Mouse (Mus musculus) c-Kit-positive CD71-negative TER-119-negative erythroid progenitor cells, embryonic 14.5 days (primary cell): Measurements from ENCODE around the gene Kcnip2.

Experiments
- DNase-seq: peaks from one replicate; pipeline ENCODE4 v3.0.0-alpha.2; 2013; ENCODE audit warnings: low read depth

The Kcnip2 gene

GRCm38 (mm10) chr19:45815831-45816405 is at the start of gene Kcnip2:
Gene Kcnip2 (minus strand): TSS chr19:45816061.
- DNase-seq: no peak

- no peak for DNase-seq
Measured at GRCm38 (mm10) chr19:45855284-45855920, 39.5 kb upstream of the Kcnip2 start.

GRCm38 (mm10) chr19:45854521-45854920 is 38.7 kb upstream of the Kcnip2 start:
- no peak for DNase-seq

- no peak for DNase-seq
Measured at GRCm38 (mm10) chr19:45847733-45848093, 31.9 kb upstream of the Kcnip2 start.

- no peak for DNase-seq
Measured at GRCm38 (mm10) chr19:45847016-45847732, 31.3 kb upstream of the Kcnip2 start.

- DNase-seq: no peak
Measured at GRCm38 (mm10) chr19:45844209-45844608, 28.3 kb upstream of the Kcnip2 start.

GRCm38 (mm10) chr19:45843424-45843823 is 27.6 kb upstream of the Kcnip2 start:
- DNase-seq: peak; percentile 22

- DNase-seq: no peak
Measured at GRCm38 (mm10) chr19:45837050-45837994, 21.5 kb upstream of the Kcnip2 start.

GRCm38 (mm10) chr19:45835490-45835889 is 19.6 kb upstream of the Kcnip2 start:
- no peak for DNase-seq

GRCm38 (mm10) chr19:45833665-45834064 is 17.8 kb upstream of the Kcnip2 start:
- DNase-seq: no peak

GRCm38 (mm10) chr19:45830679-45831078 is 14.8 kb upstream of the Kcnip2 start:
- DNase-seq: no peak

- no peak for DNase-seq
Measured at GRCm38 (mm10) chr19:45827736-45828135, 11.9 kb upstream of the Kcnip2 start.

- no peak for DNase-seq
Measured at GRCm38 (mm10) chr19:45827125-45827524, 11.3 kb upstream of the Kcnip2 start.

- DNase-seq: no peak
Measured at GRCm38 (mm10) chr19:45826146-45826545, 10.3 kb upstream of the Kcnip2 start.

- no peak for DNase-seq
Measured at GRCm38 (mm10) chr19:45821832-45822231, 6.0 kb upstream of the Kcnip2 start.

GRCm38 (mm10) chr19:45817816-45818490 is 2.1 kb upstream of the Kcnip2 start:
- DNase-seq: no peak

GRCm38 (mm10) chr19:45816727-45817126 is 866 bp upstream of the Kcnip2 start:
- no peak for DNase-seq

GRCm38 (mm10) chr19:45815170-45815569 is 691 bp downstream of the Kcnip2 start:
- no peak for DNase-seq

- no peak for DNase-seq
Measured at GRCm38 (mm10) chr19:45813801-45814200, 2.1 kb downstream of the Kcnip2 start.

- peak; percentile 63 for DNase-seq
Measured at GRCm38 (mm10) chr19:45813263-45813662, 2.6 kb downstream of the Kcnip2 start.

GRCm38 (mm10) chr19:45812673-45813252 is 3.1 kb downstream of the Kcnip2 start:
- DNase-seq: no peak
